Mouse (Mus musculus) 3T3-L1 (cell line): ENCODE data around the gene Btbd11.

Experiments used
- DNase-seq: peaks from one replicate; pipeline ENCODE4 v3.0.0-alpha.2; 2015; ENCODE audit warnings: low read depth, low spot score

The Btbd11 gene

DNA sequence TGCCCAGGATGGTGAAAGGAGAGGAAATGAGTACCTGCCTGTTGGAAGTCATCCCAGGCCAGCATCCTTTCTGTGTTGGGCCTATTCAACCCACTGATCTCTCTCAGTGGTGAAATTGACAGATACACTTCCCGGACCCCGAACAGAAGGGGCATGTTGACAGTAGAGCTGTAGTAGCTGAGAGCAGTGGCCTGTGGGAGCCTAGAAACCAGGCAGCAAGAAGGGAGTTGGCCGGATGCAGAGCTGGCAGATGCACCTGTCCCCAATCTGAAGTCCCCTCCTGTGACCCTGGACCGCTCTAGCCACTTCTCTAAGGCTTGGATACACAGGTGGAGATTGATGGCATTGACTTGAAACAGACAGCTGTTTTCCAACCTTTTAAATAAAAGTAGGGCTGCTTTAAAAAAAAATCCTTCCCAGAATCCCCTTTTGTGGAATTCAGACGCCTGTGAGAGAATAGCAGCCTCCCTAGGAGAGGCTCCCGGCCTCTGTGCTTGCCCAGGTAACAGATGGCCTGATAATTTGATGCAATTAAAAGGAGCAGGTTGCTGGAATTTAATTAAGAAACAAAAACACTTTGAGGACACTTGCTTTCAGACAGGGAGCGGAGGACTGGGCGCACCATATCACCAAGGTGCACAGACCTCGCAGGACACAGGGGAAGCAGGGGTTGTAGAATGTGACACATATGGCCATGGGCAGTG, 89.2 kb downstream of the Btbd11 start:
- DNase-seq: no peak

- no peak for DNase-seq
Measured at GRCm38 (mm10) chr10:85479959-85480625, 93.5 kb downstream of the Btbd11 start.

GRCm38 (mm10) chr10:85481106-85481505, 94.5 kb downstream of the Btbd11 start:
- peak; percentile 41 for DNase-seq

GRCm38 (mm10) chr10:85482064-85482473, 95.5 kb downstream of the Btbd11 start:
- no peak for DNase-seq

DNA sequence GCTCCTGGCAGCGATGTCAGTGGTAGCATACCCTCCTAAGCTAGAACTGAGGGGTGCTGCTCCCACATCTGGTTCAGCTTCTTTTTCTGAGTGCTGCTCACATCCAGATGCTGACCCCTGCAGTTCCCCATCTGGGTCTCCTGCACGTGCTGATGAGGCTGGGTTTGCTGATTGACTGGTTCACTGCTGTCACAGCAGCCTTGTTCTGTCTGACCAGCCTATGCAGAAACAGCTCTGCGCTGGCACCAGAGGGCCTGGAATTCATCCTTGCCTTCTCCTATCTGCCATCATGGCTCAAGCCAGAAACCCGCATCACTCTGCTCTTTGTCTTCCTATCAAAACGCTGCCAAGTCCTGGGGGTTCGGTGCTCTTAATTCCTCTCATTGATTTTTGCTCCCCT, 95.9 kb downstream of the Btbd11 start:
- no peak for DNase-seq

GRCm38 (mm10) chr10:85486456-85486855, 99.8 kb downstream of the Btbd11 start:
- DNase-seq: peak; percentile 65

DNA sequence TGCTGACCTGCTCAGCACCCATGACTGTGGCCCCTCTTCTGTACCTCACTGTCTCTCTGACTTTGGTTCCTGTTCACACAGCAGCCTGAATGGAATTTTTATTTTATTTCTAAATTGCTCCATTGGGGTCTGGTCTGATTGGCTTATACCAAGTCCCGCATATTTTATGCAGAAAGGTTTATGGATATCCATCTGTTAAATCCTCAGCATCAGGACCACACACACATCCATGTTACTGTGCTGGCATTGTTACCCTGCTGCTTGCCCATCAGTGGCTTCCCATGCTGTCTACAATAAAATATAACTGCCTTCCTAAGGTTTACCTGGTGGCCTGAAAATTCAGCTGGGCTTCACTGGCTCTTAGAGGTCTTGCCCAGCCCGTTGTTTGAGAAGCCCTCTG, 106.0 kb downstream of the Btbd11 start:
- DNase-seq: no peak

- no peak for DNase-seq
Measured at GRCm38 (mm10) chr10:85496358-85496757, 109.7 kb downstream of the Btbd11 start.

DNA sequence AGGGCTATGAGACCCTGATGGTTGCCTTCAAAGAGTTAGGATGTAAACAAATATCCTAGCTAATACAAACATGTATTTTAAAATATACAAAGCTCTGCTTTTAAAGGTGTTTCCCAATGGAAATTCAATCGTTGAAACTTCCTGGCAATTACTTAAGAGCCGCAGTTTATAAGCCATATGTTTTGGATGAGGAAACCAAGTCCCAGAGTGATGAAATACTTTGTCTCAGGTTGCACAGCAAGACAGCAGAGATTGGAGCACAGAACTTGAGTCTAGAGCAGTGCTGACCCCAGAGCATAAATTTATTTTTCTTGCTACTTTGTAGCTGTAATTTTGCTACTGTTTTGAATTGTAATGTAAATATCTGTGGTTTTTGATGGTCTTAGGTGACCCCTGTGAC, 110.4 kb downstream of the Btbd11 start:
- no peak for DNase-seq

DNA sequence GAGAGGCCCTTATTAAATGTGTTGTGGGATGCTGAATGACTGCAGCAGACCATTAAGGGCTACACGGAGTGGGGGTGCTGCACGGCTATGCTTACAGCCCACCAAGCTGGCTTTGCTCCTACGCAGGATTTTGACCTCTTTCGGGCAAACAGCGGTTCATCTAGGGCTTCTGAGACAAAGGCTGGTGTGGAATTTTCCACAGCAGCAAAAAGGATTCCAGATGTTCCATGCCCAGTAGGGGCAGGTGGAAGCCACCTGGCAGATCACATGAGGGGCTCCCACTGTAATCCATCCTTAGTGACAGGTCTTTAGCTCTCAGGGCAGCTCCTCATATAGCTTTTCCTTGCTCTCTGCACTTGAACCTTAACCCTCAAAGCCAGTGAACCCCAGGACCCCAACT, 111.3 kb downstream of the Btbd11 start:
- DNase-seq: no peak

GRCm38 (mm10) chr10:85500573-85501155, 114.0 kb downstream of the Btbd11 start:
- no peak for DNase-seq

GRCm38 (mm10) chr10:85501966-85502566, 115.5 kb downstream of the Btbd11 start:
- DNase-seq: no peak

- DNase-seq: no peak
Measured at GRCm38 (mm10) chr10:85502656-85503055, 116.0 kb downstream of the Btbd11 start.

- no peak for DNase-seq
Measured at GRCm38 (mm10) chr10:85503453-85503852, 116.8 kb downstream of the Btbd11 start.

DNA sequence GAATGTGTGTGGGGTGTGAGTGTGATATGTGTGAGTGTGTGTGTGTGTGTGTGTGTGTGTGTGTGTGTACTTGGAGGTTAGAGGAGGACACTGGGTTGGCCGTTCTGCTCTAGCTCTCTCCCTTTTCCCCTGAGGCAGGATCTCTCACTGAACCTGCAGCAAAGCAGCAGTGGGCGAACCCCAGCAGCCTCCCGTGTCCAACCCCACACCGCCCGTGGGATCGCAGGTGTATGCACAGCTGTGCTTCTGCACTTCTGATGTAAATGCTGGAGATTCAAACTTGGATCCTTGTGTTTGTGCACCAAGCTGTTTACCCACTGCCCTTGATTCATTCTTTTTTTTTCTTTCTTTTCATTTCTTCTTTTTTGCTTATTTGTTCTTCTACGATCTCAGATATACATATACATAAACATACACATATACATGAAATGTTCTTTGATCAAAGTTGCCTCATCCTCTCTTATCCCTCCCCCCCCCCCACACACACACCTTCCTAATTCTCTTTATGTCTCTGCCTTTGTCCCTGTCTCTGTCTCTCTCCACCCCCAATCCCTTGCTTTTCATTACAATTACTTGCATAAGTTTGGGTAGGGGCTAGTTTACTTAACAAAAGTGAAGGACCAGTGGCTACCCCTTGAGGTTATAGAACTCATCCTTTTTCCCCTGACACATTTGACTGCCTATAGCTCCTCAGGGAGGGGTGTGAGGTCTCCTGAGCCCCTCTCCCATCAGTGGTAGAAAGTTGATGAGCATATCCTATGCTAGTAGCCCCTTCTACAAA, 120.8 kb downstream of the Btbd11 start:
- no peak for DNase-seq

DNA sequence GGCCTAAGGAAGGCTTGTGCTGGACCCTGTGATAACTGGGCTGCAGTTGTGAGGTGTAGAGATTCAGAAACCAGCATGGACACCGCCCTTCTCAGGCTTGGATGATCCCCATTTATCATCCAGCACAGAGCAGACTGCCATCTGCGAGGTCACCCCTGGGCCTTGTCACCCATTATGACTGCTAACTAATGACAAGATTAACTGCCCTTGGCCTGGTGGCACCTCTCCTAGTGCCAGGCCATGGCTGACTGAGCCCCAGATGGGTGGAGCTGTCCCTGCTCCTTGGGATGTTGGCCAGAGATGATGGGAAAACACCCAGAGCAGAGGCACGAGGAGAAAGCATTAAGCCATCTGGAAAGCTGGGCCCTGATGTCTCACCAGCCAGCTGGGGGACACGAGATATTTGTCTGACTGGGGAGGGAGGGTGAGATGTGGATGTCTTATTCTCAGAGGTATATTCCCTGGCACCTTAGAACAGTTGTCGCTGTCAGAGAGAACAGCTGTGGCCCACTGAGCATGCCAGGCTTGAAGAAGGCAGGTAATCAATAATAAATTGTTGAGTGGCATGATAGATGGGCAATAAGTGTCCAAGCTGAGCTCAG, 121.7 kb downstream of the Btbd11 start:
- DNase-seq: no peak

- no peak for DNase-seq
Measured at GRCm38 (mm10) chr10:85509000-85509399, 122.4 kb downstream of the Btbd11 start.

DNA sequence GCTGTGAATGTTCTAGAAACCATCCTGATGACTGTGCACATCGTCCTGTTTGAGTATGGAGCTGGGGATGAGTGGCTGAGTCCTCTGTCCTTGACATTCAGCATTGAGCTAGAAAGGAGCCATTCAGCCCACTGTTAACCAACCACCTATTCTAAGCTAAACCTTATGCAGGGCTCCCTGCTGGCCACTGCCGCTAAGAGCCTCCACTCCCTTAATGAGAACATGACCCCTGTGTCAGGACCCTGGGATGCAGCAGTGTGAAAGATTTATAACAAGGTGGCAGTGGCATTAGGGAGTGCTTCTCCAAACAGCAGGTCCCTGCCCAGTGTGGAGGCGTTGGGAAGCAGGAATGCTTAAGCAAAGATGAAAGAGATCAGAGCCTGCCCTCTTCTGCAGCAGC, 123.7 kb downstream of the Btbd11 start:
- no peak for DNase-seq

DNA sequence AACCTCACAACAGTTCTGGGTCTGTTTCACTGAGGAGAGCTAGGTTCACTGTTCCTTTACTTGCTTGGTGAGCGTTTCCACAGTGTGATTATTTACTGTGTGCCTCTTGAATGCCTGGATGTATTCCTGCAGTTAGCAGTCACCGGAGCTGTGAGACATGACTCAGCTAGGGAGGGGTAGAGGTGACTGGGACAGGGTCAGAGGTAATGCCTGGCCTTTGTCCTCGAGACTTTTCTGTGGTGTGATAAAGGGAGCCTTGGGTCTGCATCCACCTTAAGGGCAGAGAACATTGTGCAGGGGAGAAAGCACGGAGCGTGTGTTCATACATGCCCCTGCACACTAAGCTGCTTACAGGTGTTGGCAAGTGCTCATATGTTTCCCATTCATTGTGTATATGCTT, 126.2 kb downstream of the Btbd11 start:
- DNase-seq: no peak

DNA sequence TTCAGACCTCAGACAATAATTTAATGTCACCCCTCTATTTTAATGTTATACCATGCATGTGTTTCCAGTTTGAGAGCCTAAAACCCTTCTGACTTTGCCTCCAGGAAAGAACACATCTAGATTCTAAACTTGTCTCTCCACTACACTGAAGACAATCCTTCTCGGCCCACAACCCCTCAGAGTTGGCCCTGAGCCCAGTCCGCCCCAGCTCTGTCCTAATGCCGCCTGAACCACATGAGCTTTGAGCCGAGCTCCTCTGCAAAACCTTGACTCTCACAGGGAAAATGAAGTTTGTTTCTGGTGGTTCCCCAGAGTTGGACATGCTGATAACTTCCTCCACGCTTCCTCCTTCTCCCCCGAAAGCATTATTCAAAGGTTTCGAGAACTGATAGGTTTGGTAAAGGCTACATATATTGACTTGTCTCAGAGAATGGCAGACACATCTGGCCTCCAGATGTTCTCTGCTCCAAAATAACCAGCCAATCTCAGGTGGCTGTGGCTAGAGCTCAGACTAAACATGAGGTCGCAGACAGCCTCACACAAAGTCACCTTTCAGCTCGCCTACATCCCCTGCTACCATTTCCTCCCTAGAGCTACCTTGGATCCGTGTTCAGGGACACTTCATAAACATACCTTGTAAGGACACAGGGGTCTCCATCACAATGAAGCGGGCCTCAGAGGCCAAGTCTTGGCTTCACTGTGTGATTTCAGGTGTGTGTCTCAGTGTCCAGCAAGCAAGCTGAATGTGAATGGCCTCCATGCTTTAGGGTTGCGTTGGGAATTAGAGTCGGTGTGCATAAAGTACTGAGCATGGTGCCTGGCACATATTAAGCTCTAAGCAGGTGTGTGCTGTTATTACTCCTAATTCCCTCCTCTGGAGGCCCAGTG, 130.9 kb downstream of the Btbd11 start:
- DNase-seq: no peak

DNA sequence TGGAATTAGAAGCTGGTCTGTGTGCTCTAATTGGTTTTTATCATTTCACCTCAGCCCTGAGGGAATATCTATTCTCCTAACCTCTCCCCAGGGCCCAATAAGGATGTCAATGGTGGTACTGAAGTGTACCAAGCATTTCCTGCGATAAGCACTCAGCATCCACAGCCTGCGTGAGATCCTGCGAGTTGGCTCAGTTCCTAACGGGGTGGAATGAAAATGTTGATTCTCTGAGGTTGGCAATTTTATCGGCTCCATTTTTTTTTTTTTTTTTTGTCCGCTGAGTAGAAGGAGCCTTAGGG, 131.4 kb downstream of the Btbd11 start:
- DNase-seq: no peak
